Mouse (Mus musculus) thymus, adult 2 months (tissue): ENCODE results near the gene Ano1.

Experiments used
- CTCF ChIP-seq: fragments of 200-500 bp; IDR thresholded peaks from 2 replicates; pipeline ENCODE4 v1.5.1; 2012; ENCODE audit warnings: mild to moderate bottlenecking, control low read depth, low read length, moderate library complexity, borderline replicate concordance; ENCODE audit not compliant: control insufficient read depth, poor library complexity, insufficient read depth; ENCODE audit errors: extremely low read depth
- POLR2A ChIP-seq: fragments of 200-500 bp; IDR thresholded peaks from 2 replicates; pipeline ENCODE4 v1.6.1; 2012; ENCODE audit warnings: mild to moderate bottlenecking, low read length, control low read depth, moderate library complexity; ENCODE audit not compliant: control insufficient read depth, poor library complexity, insufficient read depth; ENCODE audit errors: extremely low read depth

GRCm38 (mm10) chr7:144627606-144628333 is 124.0 kb downstream of the Ano1 start:
- TF ChIP-seq CTCF = no peak
- TF ChIP-seq POLR2A = no peak
